ENCODE assay signal across 8 mouse cellular contexts in genomic region chr10:91180301-91180700, GRCm38 (mm10). TPM values are rescaled to one million over a fixed set of nuclear protein-coding genes. Genes with fewer than 3 reads are reported as not detected.
DNase-seq lines count a peak whose midpoint lies in the region; ATAC-seq and TF ChIP-seq lines count a peak whose summit lies in the region.

No protein-coding gene starts in this region.

- H3K4me2 ChIP-seq in kidney, embryonic 15.5 days, result peak overlapping the region; percentile 60
- peak overlapping the region; percentile 59 for H3K4me2 ChIP-seq in hindbrain, embryonic 15.5 days
- peak overlapping the region; percentile 51 for H3K4me2 ChIP-seq in midbrain, embryonic 14.5 days (ENCODE audit: low read length)

- H3K9ac ChIP-seq in kidney, embryonic 15.5 days, result peak overlapping the region; percentile 55
- H3K9ac ChIP-seq in hindbrain, embryonic 15.5 days, result 0 out of 2 replicates have a peak overlapping the region, but pooled peaks have one; percentile 21
- no peak overlapping the region; the same call in 1 of the 2 replicates for H3K9ac ChIP-seq in midbrain, embryonic 14.5 days (replicated peaks; ENCODE audit: low read length)

- 7% methylated on average over 7 of the region's 7 CpGs for WGBS in kidney, embryonic 15.5 days
- WGBS in hindbrain, embryonic 15.5 days, result 27% methylated on average over 7 of the region's 7 CpGs
- WGBS in midbrain, embryonic 14.5 days, result 24% methylated on average over 7 of the region's 7 CpGs

- peak overlapping the region; percentile 56 for H3K4me3 ChIP-seq in kidney, embryonic 15.5 days (replicated peaks)
- H3K4me3 ChIP-seq in bone marrow macrophage, adult 2 months (ENCODE audit: insufficient read depth, low read length), result peak overlapping the region; percentile 68
- H3K4me3 ChIP-seq in hindbrain, embryonic 15.5 days, result peak overlapping the region; percentile 63
- H3K4me3 ChIP-seq in midbrain, embryonic 14.5 days (replicated peaks; ENCODE audit: low read depth, low read length), result peak overlapping the region; percentile 56

- no peak for DNase-seq in kidney, postnatal 10 days
- peak; percentile 35 for DNase-seq in midbrain, embryonic 14.5 days
- no peak for DNase-seq in yolk sac, embryonic 10.5 days (ENCODE audit: low spot score)
- no peak for DNase-seq in urinary bladder, postnatal 4 days (ENCODE audit: low spot score in 2 of 2)
- no peak for DNase-seq in cerebellum, adult 11-12 months

- peak overlapping the region; percentile 100 for H3K27ac ChIP-seq in kidney, embryonic 15.5 days
- peak overlapping the region; percentile 94 for H3K27ac ChIP-seq in bone marrow macrophage, adult 2 months (ENCODE audit: insufficient read depth, low read depth, low read length)
- peak overlapping the region; percentile 98 for H3K27ac ChIP-seq in hindbrain, embryonic 15.5 days (replicated peaks)
- peak overlapping the region; percentile 99; the same call in 1 of the 2 replicates for H3K27ac ChIP-seq in midbrain, embryonic 14.5 days (replicated peaks; ENCODE audit: low read depth, low read length)

- TF ChIP-seq POLR2A in bone marrow macrophage, adult 2 months (IDR thresholded peaks at IDR 0.05; ENCODE audit: borderline replicate concordance, low read depth, low read length), result no peak

- H3K36me3 ChIP-seq in kidney, embryonic 15.5 days, result no peaks in the 10 kb centered on the region
- no peaks in the 10 kb centered on the region for H3K36me3 ChIP-seq in hindbrain, embryonic 15.5 days
- H3K36me3 ChIP-seq in midbrain, embryonic 14.5 days (ENCODE audit: control insufficient read depth, insufficient read depth, low read length), result no peaks in the 10 kb centered on the region

- H3K27me3 ChIP-seq in kidney, embryonic 15.5 days, result no peaks in the 10 kb centered on the region
- H3K27me3 ChIP-seq in hindbrain, embryonic 15.5 days, result no peaks in the 10 kb centered on the region
- H3K27me3 ChIP-seq in midbrain, embryonic 14.5 days (ENCODE audit: control insufficient read depth, insufficient read depth, low read length), result no peaks in the 10 kb centered on the region

- TF ChIP-seq CTCF in bone marrow macrophage, adult 2 months (IDR thresholded peaks at IDR 0.05; ENCODE audit: low read depth, low read length), result no peak

- peaks cover 28% of the 10 kb centered on the region for H3K4me1 ChIP-seq in kidney, embryonic 15.5 days
- H3K4me1 ChIP-seq in bone marrow macrophage, adult 2 months (ENCODE audit: control insufficient read depth, insufficient read depth, low read length), result peaks cover 18% of the 10 kb centered on the region
- H3K4me1 ChIP-seq in hindbrain, embryonic 15.5 days (replicated peaks), result peaks cover 27% of the 10 kb centered on the region
- peaks cover 6% of the 10 kb centered on the region for H3K4me1 ChIP-seq in midbrain, embryonic 14.5 days (ENCODE audit: control insufficient read depth, insufficient read depth, low read length)

- no peaks in the 10 kb centered on the region for H3K9me3 ChIP-seq in kidney, embryonic 15.5 days (replicated peaks)
- no peaks in the 10 kb centered on the region for H3K9me3 ChIP-seq in hindbrain, embryonic 15.5 days
- no peaks in the 10 kb centered on the region for H3K9me3 ChIP-seq in midbrain, embryonic 14.5 days (ENCODE audit: control insufficient read depth, low read length)

- no peak for ATAC-seq in kidney, embryonic 15.5 days (replicated peaks; ENCODE audit: low FRiP score)
- ATAC-seq in hindbrain, embryonic 15.5 days (ENCODE audit: low FRiP score, low read depth), result no peak
- no peak for ATAC-seq in midbrain, embryonic 14.5 days (ENCODE audit: low FRiP score, low TSS enrichment)

RNA-seq across cellular contexts. Expression of gene Tmpo, which starts 0.8 kb away (rescaled TPM):
- polyA plus RNA-seq in kidney, embryonic 15.5 days (2015; fragmentation: Nextera tagmentation; extraction: Ambion mirVana), result 228 and 250 TPM in 2 replicates
- 150 and 155 TPM in 2 replicates for polyA plus RNA-seq in bone marrow macrophage, adult 2 months (2012; ENCODE audit: insufficient read depth, insufficient read length, missing spikeins)
- 96.7 and 108 TPM in 2 replicates for polyA plus RNA-seq in hindbrain, embryonic 15.5 days (2015; fragmentation: Nextera tagmentation; extraction: Ambion mirVana)
- polyA plus RNA-seq in midbrain, embryonic 14.5 days (2014; fragmentation: Nextera tagmentation; extraction: Ambion mirVana), result 127 and 162 TPM in 2 replicates

RNA-seq across cellular contexts. Expression of gene Slc25a3, which starts 56.4 kb away (rescaled TPM):
- 557 and 573 TPM in 2 replicates for polyA plus RNA-seq in kidney, embryonic 15.5 days (2015; fragmentation: Nextera tagmentation; extraction: Ambion mirVana)
- polyA plus RNA-seq in bone marrow macrophage, adult 2 months (2012; ENCODE audit: insufficient read depth, insufficient read length, missing spikeins), result 517 and 528 TPM in 2 replicates
- 567 and 590 TPM in 2 replicates for polyA plus RNA-seq in hindbrain, embryonic 15.5 days (2015; fragmentation: Nextera tagmentation; extraction: Ambion mirVana)
- 565 and 569 TPM in 2 replicates for polyA plus RNA-seq in midbrain, embryonic 14.5 days (2014; fragmentation: Nextera tagmentation; extraction: Ambion mirVana)
